Mouse (Mus musculus): ENCODE measurements around the gene Odf2l. TPM values are rescaled to one million over a fixed set of nuclear protein-coding genes. Genes with fewer than 3 reads are reported as not detected.

The Odf2l gene
- polyA plus RNA-seq, 1 experiment from 2014 or later = 16.2 TPM

- no peak for ATAC-seq (ENCODE audit: insufficient read depth, low FRiP score, low read depth)
- WGBS = 35% methylated on average over 5 of the region's 5 CpGs
- H3K27ac ChIP-seq = no peak overlapping the region
- no peaks in the 10 kb centered on the region for H3K36me3 ChIP-seq
- no peak overlapping the region for H3K4me2 ChIP-seq
- H3K27me3 ChIP-seq (replicated peaks) = no peaks in the 10 kb centered on the region
- no peak overlapping the region for H3K9ac ChIP-seq
- no peaks in the 10 kb centered on the region for H3K9me3 ChIP-seq
- no peak overlapping the region for H3K4me3 ChIP-seq (replicated peaks)
- H3K4me1 ChIP-seq = 0 out of 2 replicates have a peak, but pooled peaks cover 3% of the 10 kb centered on the region
Observed at GRCm38 (mm10) chr3:145103770-145104169, 14.6 kb upstream of the Odf2l start.

- 68% methylated on average over 5 of the region's 5 CpGs for WGBS
- no peak overlapping the region for H3K9ac ChIP-seq
- H3K36me3 ChIP-seq = no peaks in the 10 kb centered on the region
- no peak overlapping the region for H3K27ac ChIP-seq
- no peaks in the 10 kb centered on the region for H3K9me3 ChIP-seq
- 0 out of 2 replicates have a peak, but pooled peaks cover 3% of the 10 kb centered on the region for H3K4me1 ChIP-seq
- no peak for ATAC-seq (ENCODE audit: insufficient read depth, low FRiP score, low read depth)
- H3K4me3 ChIP-seq (replicated peaks) = no peak overlapping the region
- H3K27me3 ChIP-seq (replicated peaks) = no peaks in the 10 kb centered on the region
- no peak overlapping the region for H3K4me2 ChIP-seq
Observed at GRCm38 (mm10) chr3:145105076-145105772, 13.2 kb upstream of the Odf2l start.

GRCm38 (mm10) chr3:145105773-145106504 is 12.4 kb upstream of the Odf2l start:
- no peak overlapping the region for H3K27ac ChIP-seq
- whole genome bisulfite sequencing = 69% methylated on average over 5 of the region's 5 CpGs
- no peak overlapping the region for H3K4me2 ChIP-seq
- no peaks in the 10 kb centered on the region for H3K27me3 ChIP-seq (replicated peaks)
- no peaks in the 10 kb centered on the region for H3K9me3 ChIP-seq
- H3K36me3 ChIP-seq = no peaks in the 10 kb centered on the region
- H3K4me3 ChIP-seq (replicated peaks) = no peak overlapping the region
- H3K9ac ChIP-seq = no peak overlapping the region
- ATAC-seq (ENCODE audit: insufficient read depth, low FRiP score, low read depth) = no peak
- H3K4me1 ChIP-seq = 0 out of 2 replicates have a peak, but pooled peaks cover 3% of the 10 kb centered on the region

- 86% methylated on average over 2 of the region's 2 CpGs for WGBS
- Histone ChIP-seq H3K9ac (no peak overlapping the region), H3K36me3 (no peaks in the 10 kb centered on the region), H3K27ac (no peak overlapping the region), H3K4me2 (no peak overlapping the region), H3K27me3 (replicated peaks) (no peaks in the 10 kb centered on the region), H3K9me3 (no peaks in the 10 kb centered on the region), H3K4me1 (peaks cover 5% of the 10 kb centered on the region; the same call in 1 of the 2 replicates), H3K4me3 (replicated peaks) (no peak overlapping the region)
- ATAC-seq (ENCODE audit: insufficient read depth, low FRiP score, low read depth) = no peak
Observed at GRCm38 (mm10) chr3:145115169-145115568, 3.2 kb upstream of the Odf2l start.

GRCm38 (mm10) chr3:145117637-145118036 is 751 bp upstream of the Odf2l start:
- no peaks in the 10 kb centered on the region for H3K9me3 ChIP-seq
- peak overlapping the region; percentile 72 for H3K4me2 ChIP-seq
- no peaks in the 10 kb centered on the region for H3K36me3 ChIP-seq
- no peaks in the 10 kb centered on the region for H3K27me3 ChIP-seq (replicated peaks)
- peak overlapping the region; percentile 91 for H3K4me3 ChIP-seq (replicated peaks)
- H3K27ac ChIP-seq = peak overlapping the region; percentile 99
- WGBS = 80% methylated on average over 10 of the region's 10 CpGs
- peaks cover 5% of the 10 kb centered on the region; the same call in 1 of the 2 replicates for H3K4me1 ChIP-seq
- ATAC-seq (ENCODE audit: insufficient read depth, low FRiP score, low read depth) = no peak
- H3K9ac ChIP-seq = no peak overlapping the region

- Histone ChIP-seq H3K4me3 (replicated peaks) (peak overlapping the region; percentile 91), H3K27me3 (replicated peaks) (no peaks in the 10 kb centered on the region), H3K27ac (peak overlapping the region; percentile 99), H3K4me2 (peak overlapping the region; percentile 62), H3K4me1 (peaks cover 5% of the 10 kb centered on the region; the same call in 1 of the 2 replicates), H3K9ac (peak overlapping the region; percentile 81), H3K9me3 (no peaks in the 10 kb centered on the region), H3K36me3 (no peaks in the 10 kb centered on the region)
- ATAC-seq (ENCODE audit: insufficient read depth, low FRiP score, low read depth) = no peak
- WGBS = 3% methylated on average over 14 of the region's 14 CpGs
Observed at GRCm38 (mm10) chr3:145119002-145119358, 592 bp downstream of the Odf2l start.

GRCm38 (mm10) chr3:145119425-145119824 is 1.0 kb downstream of the Odf2l start:
- Histone ChIP-seq H3K4me1 (peaks cover 5% of the 10 kb centered on the region; the same call in 1 of the 2 replicates), H3K36me3 (no peaks in the 10 kb centered on the region), H3K27ac (no peak overlapping the region), H3K4me3 (replicated peaks) (peak overlapping the region; percentile 91), H3K9me3 (no peaks in the 10 kb centered on the region), H3K4me2 (peak overlapping the region; percentile 62), H3K27me3 (replicated peaks) (no peaks in the 10 kb centered on the region), H3K9ac (no peak overlapping the region)
- no peak for ATAC-seq (ENCODE audit: insufficient read depth, low FRiP score, low read depth)
- 66% methylated on average over 7 of the region's 7 CpGs for WGBS

GRCm38 (mm10) chr3:145126618-145127017 is 8.2 kb downstream of the Odf2l start:
- 86% methylated on average over 2 of the region's 2 CpGs for WGBS
- no peaks in the 10 kb centered on the region for H3K9me3 ChIP-seq
- no peak for ATAC-seq (ENCODE audit: insufficient read depth, low FRiP score, low read depth)
- H3K9ac ChIP-seq = no peak overlapping the region
- no peaks in the 10 kb centered on the region; the same call in 1 of the 2 replicates for H3K4me1 ChIP-seq
- no peak overlapping the region for H3K4me3 ChIP-seq (replicated peaks)
- no peaks in the 10 kb centered on the region for H3K36me3 ChIP-seq
- H3K27ac ChIP-seq = no peak overlapping the region
- H3K27me3 ChIP-seq (replicated peaks) = no peaks in the 10 kb centered on the region
- no peak overlapping the region for H3K4me2 ChIP-seq

- no peak overlapping the region for H3K4me2 ChIP-seq
Observed at GRCm38 (mm10) chr3:145129356-145129755, 11.0 kb downstream of the Odf2l start.

GRCm38 (mm10) chr3:145131210-145131868 is 13.0 kb downstream of the Odf2l start:
- no peak overlapping the region for H3K9ac ChIP-seq
- H3K4me1 ChIP-seq = no peaks in the 10 kb centered on the region
- H3K27me3 ChIP-seq (replicated peaks) = no peaks in the 10 kb centered on the region
- no peak overlapping the region for H3K27ac ChIP-seq
- ATAC-seq (ENCODE audit: insufficient read depth, low FRiP score, low read depth) = peak; percentile 63; the same call in 1 of the 2 replicates
- WGBS = 12% methylated on average over 3 of the region's 3 CpGs
- peaks cover 6% of the 10 kb centered on the region; the same call in 1 of the 2 replicates for H3K36me3 ChIP-seq
- H3K4me2 ChIP-seq = no peak overlapping the region
- H3K4me3 ChIP-seq (replicated peaks) = no peak overlapping the region
- H3K9me3 ChIP-seq = no peaks in the 10 kb centered on the region

More at GRCm38 (mm10) chr3:145129356-145129755, 11.0 kb downstream of the Odf2l start:
- Histone ChIP-seq H3K4me1 (no peaks in the 10 kb centered on the region), H3K4me3 (replicated peaks) (no peak overlapping the region), H3K27ac (no peak overlapping the region), H3K9me3 (no peaks in the 10 kb centered on the region), H3K27me3 (replicated peaks) (no peaks in the 10 kb centered on the region), H3K9ac (no peak overlapping the region), H3K36me3 (peaks cover 6% of the 10 kb centered on the region; the same call in 1 of the 2 replicates)
- no peak for ATAC-seq (ENCODE audit: insufficient read depth, low FRiP score, low read depth)

GRCm38 (mm10) chr3:145140236-145140635 is 21.8 kb downstream of the Odf2l start:
- Histone ChIP-seq H3K27ac (no peak overlapping the region; the same call in 1 of the 2 replicates), H3K27me3 (replicated peaks) (no peaks in the 10 kb centered on the region), H3K9me3 (no peaks in the 10 kb centered on the region), H3K36me3 (no peaks in the 10 kb centered on the region), H3K4me3 (replicated peaks) (no peak overlapping the region), H3K9ac (no peak overlapping the region), H3K4me1 (no peaks in the 10 kb centered on the region), H3K4me2 (no peak overlapping the region)
- 62% methylated on average over 4 of the region's 4 CpGs for WGBS
- ATAC-seq (ENCODE audit: insufficient read depth, low FRiP score, low read depth) = peak; percentile 75; the same call in 1 of the 2 replicates

GRCm38 (mm10) chr3:145142925-145143324 is 24.5 kb downstream of the Odf2l start:
- no peak overlapping the region for H3K9ac ChIP-seq
- no peaks in the 10 kb centered on the region for H3K27me3 ChIP-seq (replicated peaks)
- H3K9me3 ChIP-seq = no peaks in the 10 kb centered on the region
- H3K4me1 ChIP-seq = no peaks in the 10 kb centered on the region
- no peak overlapping the region for H3K27ac ChIP-seq
- no peak overlapping the region for H3K4me3 ChIP-seq (replicated peaks)
- no peaks in the 10 kb centered on the region for H3K36me3 ChIP-seq
- no peak overlapping the region for H3K4me2 ChIP-seq
- ATAC-seq (ENCODE audit: insufficient read depth, low FRiP score, low read depth) = no peak
